Mouse (Mus musculus) T-helper 1 cell (primary cell): ENCODE measurements around the gene Ces1e.

ENCODE experiments used
- in situ Hi-C: fragments of 300-600 bp; cut with MboI, MseI; formaldehyde crosslinking; loops from one replicate; pipeline ENCODE4 v1.15.1; 2025; ENCODE audit warnings: high pct_unique_total_duplicates

Ces1e gene

DNA sequence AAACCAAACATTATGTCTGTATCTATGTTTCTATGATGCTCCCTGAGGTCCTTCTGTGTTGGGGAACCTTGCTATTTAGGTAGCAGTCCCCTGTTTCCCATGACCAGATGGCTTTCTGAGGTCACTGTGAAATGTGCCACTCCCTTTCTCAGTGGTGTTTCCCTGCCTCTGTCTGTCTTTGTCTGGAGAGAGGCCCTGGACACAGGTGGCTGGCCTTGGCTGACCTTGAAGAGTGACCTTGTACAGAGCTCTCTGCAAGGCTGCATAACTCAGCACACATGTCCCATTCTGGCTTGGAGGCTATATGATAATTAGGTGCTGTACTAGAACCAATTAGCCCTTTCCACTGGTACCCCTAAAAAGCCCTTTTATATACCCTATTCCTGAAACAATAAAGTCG, 52.8 kb downstream of the Ces1e start:
- in situ Hi-C loops, result no loop called here

DNA sequence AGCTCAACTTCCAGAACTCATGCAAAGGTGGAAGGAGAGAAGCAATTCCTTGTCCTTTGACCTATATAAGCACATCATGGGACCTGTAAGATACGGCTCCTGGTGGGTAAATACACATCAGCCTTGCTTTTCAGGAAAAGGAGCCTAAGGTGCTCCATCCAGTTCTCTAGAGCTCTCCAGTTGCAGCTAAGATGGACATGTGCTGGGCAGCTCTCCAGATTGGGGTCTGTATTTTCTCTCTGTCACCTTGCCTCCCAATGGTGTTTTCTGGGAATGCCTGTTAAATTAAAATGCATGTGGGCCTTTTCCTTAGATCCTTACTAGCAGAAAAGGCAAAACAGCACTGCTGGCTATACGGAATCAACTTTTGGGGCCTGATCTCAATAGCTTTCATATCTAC, 54.9 kb downstream of the Ces1e start:
- in situ Hi-C loops, result no loop called here

DNA sequence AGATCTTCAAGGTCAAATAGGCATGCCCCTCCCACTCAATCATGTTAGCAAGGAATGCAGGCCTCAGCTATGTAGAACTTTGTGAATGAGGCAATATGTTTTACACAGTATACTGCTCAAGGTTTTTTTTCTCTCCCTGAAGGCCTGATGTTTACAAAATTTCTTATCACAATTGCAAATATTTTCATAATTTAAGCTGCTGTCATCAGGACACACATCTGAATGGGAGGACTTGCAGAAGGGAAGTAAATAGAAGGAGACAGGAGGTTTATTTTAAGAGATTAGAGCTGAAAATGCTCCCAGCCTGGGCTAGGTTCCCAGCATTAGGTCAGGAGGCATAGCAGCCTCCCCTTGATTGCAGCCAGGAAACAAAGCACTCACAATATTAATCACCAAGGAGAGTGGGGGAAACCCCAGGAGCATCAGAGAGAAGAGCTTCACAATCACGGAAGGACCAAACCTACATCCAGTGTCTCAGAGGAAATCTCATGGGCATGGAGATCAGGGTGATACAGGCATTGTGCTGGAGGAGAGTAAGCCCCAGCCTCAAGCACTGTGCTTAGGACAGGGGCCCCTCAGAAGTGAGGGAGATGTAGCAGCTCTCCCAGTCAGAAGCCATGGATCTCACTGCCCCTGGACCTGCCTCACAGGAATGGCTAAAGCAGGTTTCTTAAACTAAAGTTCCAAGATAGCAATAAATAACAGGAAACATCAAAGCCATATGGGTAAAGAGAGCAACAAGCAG, 57.4 kb downstream of the Ces1e start:
- in situ Hi-C loops, result no loop called here

- in situ Hi-C loops, result no loop called here
These were observed 66.1 kb downstream of the Ces1e start for GRCm38 (mm10) chr8:93163363-93163762.

DNA sequence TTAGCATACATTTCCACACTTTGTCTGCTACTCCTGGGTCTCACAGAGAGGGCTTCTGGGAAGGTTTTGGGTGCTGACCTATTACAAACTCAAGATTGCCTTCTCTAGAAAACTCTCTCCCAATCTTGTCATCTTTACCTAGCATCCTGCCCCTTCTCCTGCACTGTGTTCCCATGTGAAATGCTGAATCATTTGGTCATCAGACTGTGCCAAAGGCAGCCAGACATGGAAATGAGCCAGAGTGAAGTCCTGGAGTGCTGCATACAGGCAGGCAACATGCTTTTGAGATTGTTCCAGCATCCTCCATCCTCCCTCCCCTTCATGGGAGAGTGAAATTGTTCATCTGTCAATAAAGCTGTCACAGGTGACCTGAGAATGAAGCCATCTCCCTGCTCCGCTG, 78.0 kb downstream of the Ces1e start:
- in situ Hi-C loops, result no loop called here
